In the genomic region with DNA sequence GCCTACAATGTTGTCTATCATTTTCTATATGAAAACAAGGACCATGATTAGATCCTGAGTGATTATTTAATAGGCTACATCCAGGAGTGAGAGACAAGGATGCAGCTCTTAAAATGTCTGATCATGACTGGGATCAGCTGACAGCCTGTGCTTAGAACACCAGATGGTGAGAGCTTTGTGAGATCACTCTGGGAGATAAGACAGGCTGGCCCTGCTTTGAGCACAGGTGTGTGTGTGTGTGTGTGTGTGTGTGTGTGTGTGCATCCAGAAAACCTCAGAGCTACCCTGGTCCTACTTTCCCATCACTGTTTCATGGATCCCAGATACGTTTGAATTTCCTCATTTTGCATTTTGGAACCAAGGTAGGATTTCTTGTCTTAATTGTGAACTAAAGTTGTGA, we compare ENCODE assay signal across 19 mouse cellular contexts. TPM values are rescaled to one million over a fixed set of nuclear protein-coding genes. Genes with fewer than 3 reads are reported as not detected.
"Had no signal": no experiment of that assay in that cellular context is flagged by ENCODE, and none has a peak within 500 bp of the region (broad histone marks: within the 10 kb centered on the region; RNA-seq: fewer than 3 reads in every experiment).

No protein-coding gene starts in this region.

RNA-seq across cellular contexts. Expression of a gene that starts 1.3 kb away (rescaled TPM):
- polyA plus RNA-seq: liver, embryonic 15.5 days; liver, postnatal 0 days; lung, adult 2 months; lung, embryonic 15.5 days; lung, postnatal 0 days; macrophage; midbrain, embryonic 11.5 days; midbrain, embryonic 13.5 days; midbrain, embryonic 15.5 days; neural tube, embryonic 11.5 days; neural tube, embryonic 13.5 days; neural tube, embryonic 15.5 days; spleen, adult 2 months; stomach, embryonic 15.5 days; stomach, postnatal 0 days; testis, adult 2 months; thymus, adult 2 months; urinary bladder, adult 2 months had no signal

RNA-seq across cellular contexts. Expression of a gene that starts 13.2 kb away (rescaled TPM):
- polyA plus RNA-seq: liver, embryonic 15.5 days; liver, postnatal 0 days; lung, adult 2 months; lung, embryonic 15.5 days; lung, postnatal 0 days; macrophage; midbrain, embryonic 11.5 days; midbrain, embryonic 13.5 days; midbrain, embryonic 15.5 days; neural tube, embryonic 11.5 days; neural tube, embryonic 13.5 days; neural tube, embryonic 15.5 days; spleen, adult 2 months; stomach, embryonic 15.5 days; stomach, postnatal 0 days; testis, adult 2 months; thymus, adult 2 months; urinary bladder, adult 2 months had no signal

RNA-seq across cellular contexts. Expression of a gene that starts 25.7 kb away (rescaled TPM):
- polyA plus RNA-seq: liver, embryonic 15.5 days; liver, postnatal 0 days; lung, adult 2 months; lung, embryonic 15.5 days; lung, postnatal 0 days; macrophage; midbrain, embryonic 11.5 days; midbrain, embryonic 13.5 days; midbrain, embryonic 15.5 days; myocyte; neural tube, embryonic 11.5 days; neural tube, embryonic 13.5 days; neural tube, embryonic 15.5 days; spleen, adult 2 months; stomach, embryonic 15.5 days; stomach, postnatal 0 days; testis, adult 2 months; thymus, adult 2 months; urinary bladder, adult 2 months had no signal

RNA-seq across cellular contexts. Expression of a gene that starts 31.3 kb away (rescaled TPM):
- polyA plus RNA-seq: lung, embryonic 15.5 days; midbrain, embryonic 11.5 days; midbrain, embryonic 13.5 days; midbrain, embryonic 15.5 days; neural tube, embryonic 11.5 days; neural tube, embryonic 13.5 days; neural tube, embryonic 15.5 days; testis, adult 2 months had no signal

RNA-seq across cellular contexts. Expression of a gene that starts 40.7 kb away (rescaled TPM):
- polyA plus RNA-seq: liver, embryonic 15.5 days; liver, postnatal 0 days; lung, adult 2 months; lung, embryonic 15.5 days; lung, postnatal 0 days; macrophage; midbrain, embryonic 11.5 days; midbrain, embryonic 13.5 days; midbrain, embryonic 15.5 days; neural tube, embryonic 11.5 days; neural tube, embryonic 13.5 days; neural tube, embryonic 15.5 days; spleen, adult 2 months; stomach, embryonic 15.5 days; stomach, postnatal 0 days; thymus, adult 2 months; urinary bladder, adult 2 months had no signal
